Comparison of ENCODE assay signal across 14 mouse cellular contexts in genomic region chr10:80120146-80120545, GRCm38 (mm10). TPM values are rescaled to one million over a fixed set of nuclear protein-coding genes. Genes with fewer than 3 reads are reported as not detected.
DNase-seq lines count a peak whose midpoint lies in the region; ATAC-seq lines count a peak whose summit lies in the region.
"Had no signal": no experiment of that assay in that cellular context is flagged by ENCODE, and none has a peak within 500 bp of the region (broad histone marks: within the 10 kb centered on the region; RNA-seq: fewer than 3 reads in every experiment).

No protein-coding gene starts in this region.

- H3K27me3 ChIP-seq in heart, embryonic 12.5 days (replicated peaks): no peaks in the 10 kb centered on the region
- no peaks in the 10 kb centered on the region for H3K27me3 ChIP-seq in megakaryocyte, embryonic 14.5 days (replicated peaks)
- no peaks in the 10 kb centered on the region for H3K27me3 ChIP-seq in embryonic facial prominence, embryonic 13.5 days
- no peaks in the 10 kb centered on the region for H3K27me3 ChIP-seq in midbrain, embryonic 15.5 days (replicated peaks)
- H3K27me3 ChIP-seq: CH12.LX; forebrain, embryonic 12.5 days had no signal

- H3K4me2 ChIP-seq in heart, embryonic 12.5 days: no peak overlapping the region
- no peak overlapping the region for H3K4me2 ChIP-seq in embryonic facial prominence, embryonic 13.5 days
- no peak overlapping the region for H3K4me2 ChIP-seq in midbrain, embryonic 15.5 days
- H3K4me2 ChIP-seq: lung, embryonic 14.5 days had no signal

- H3K4me3 ChIP-seq in heart, embryonic 12.5 days: no peak overlapping the region
- H3K4me3 ChIP-seq in megakaryocyte, embryonic 14.5 days (replicated peaks): peak overlapping the region; percentile 80
- H3K4me3 ChIP-seq in embryonic facial prominence, embryonic 13.5 days: no peak overlapping the region
- H3K4me3 ChIP-seq in midbrain, embryonic 15.5 days: no peak overlapping the region
- H3K4me3 ChIP-seq: forebrain, embryonic 12.5 days had no signal

- no peaks in the 10 kb centered on the region for H3K9me3 ChIP-seq in heart, embryonic 12.5 days (replicated peaks)
- no peaks in the 10 kb centered on the region for H3K9me3 ChIP-seq in megakaryocyte, embryonic 14.5 days
- no peaks in the 10 kb centered on the region for H3K9me3 ChIP-seq in embryonic facial prominence, embryonic 13.5 days
- H3K9me3 ChIP-seq in midbrain, embryonic 15.5 days: no peaks in the 10 kb centered on the region
- H3K9me3 ChIP-seq: forebrain, embryonic 12.5 days had no signal

- ATAC-seq in heart, embryonic 12.5 days (ENCODE audit: insufficient number of reproducible peaks, low FRiP score): no peak
- ATAC-seq in megakaryocyte, adult 5-6 weeks (ENCODE audit: poor library complexity, severe bottlenecking): no peak
- no peak for ATAC-seq in embryonic facial prominence, embryonic 13.5 days (ENCODE audit: insufficient number of reproducible peaks, insufficient read depth, low FRiP score, low TSS enrichment, low read depth)
- ATAC-seq in midbrain, embryonic 15.5 days (replicated peaks): no peak
- no peak for ATAC-seq in megakaryocyte progenitor cell, adult 5-6 weeks (replicated peaks; ENCODE audit: poor library complexity)

- H3K9ac ChIP-seq in heart, embryonic 12.5 days: peak overlapping the region; percentile 21; the same call in 1 of the 2 replicates
- peak overlapping the region; percentile 32 for H3K9ac ChIP-seq in embryonic facial prominence, embryonic 13.5 days
- peak overlapping the region; percentile 4; the same call in 1 of the 2 replicates for H3K9ac ChIP-seq in midbrain, embryonic 15.5 days
- H3K9ac ChIP-seq: lung, embryonic 14.5 days had no signal

- WGBS in heart, embryonic 12.5 days: 69% methylated on average over 2 of the region's 2 CpGs
- 90% methylated on average over 2 of the region's 2 CpGs for WGBS in embryonic facial prominence, embryonic 13.5 days
- WGBS in midbrain, embryonic 15.5 days: 74% methylated on average over 2 of the region's 2 CpGs

- peaks cover 62% of the 10 kb centered on the region for H3K36me3 ChIP-seq in heart, embryonic 12.5 days
- H3K36me3 ChIP-seq in megakaryocyte, embryonic 14.5 days (replicated peaks; ENCODE audit: low read length): peaks cover 85% of the 10 kb centered on the region
- peaks cover 74% of the 10 kb centered on the region for H3K36me3 ChIP-seq in embryonic facial prominence, embryonic 13.5 days
- peaks cover 7% of the 10 kb centered on the region; the same call in 1 of the 2 replicates for H3K36me3 ChIP-seq in midbrain, embryonic 15.5 days (replicated peaks)

- no peak overlapping the region for H3K27ac ChIP-seq in heart, embryonic 12.5 days (ENCODE audit: poor library complexity, severe bottlenecking)
- H3K27ac ChIP-seq in embryonic facial prominence, embryonic 13.5 days: 0 out of 2 replicates have a peak overlapping the region, but pooled peaks have one; percentile 7
- no peak overlapping the region for H3K27ac ChIP-seq in midbrain, embryonic 15.5 days
- H3K27ac ChIP-seq: forebrain, embryonic 12.5 days had no signal

- DNase-seq in heart, postnatal 4 days: no peak
- no peak for DNase-seq in thymus, postnatal 10 days (ENCODE audit: low spot score in 2 of 2)
- DNase-seq: adrenal gland, postnatal 14 days; embryo, embryonic 11 days; lung, embryonic 14.5 days; spleen, adult 18-20 months had no signal

- peaks cover 51% of the 10 kb centered on the region for H3K4me1 ChIP-seq in heart, embryonic 12.5 days (replicated peaks)
- H3K4me1 ChIP-seq in megakaryocyte, embryonic 14.5 days: peaks cover 75% of the 10 kb centered on the region
- peaks cover 42% of the 10 kb centered on the region for H3K4me1 ChIP-seq in embryonic facial prominence, embryonic 13.5 days
- H3K4me1 ChIP-seq in midbrain, embryonic 15.5 days: peaks cover 37% of the 10 kb centered on the region

RNA-seq across cellular contexts. Expression of gene Stk11, which starts 4.5 kb away (rescaled TPM):
- 10.8 and 13.8 TPM in 2 replicates for polyA plus RNA-seq in heart, embryonic 12.5 days (2016; fragmentation: Nextera tagmentation; extraction: Ambion mirVana)
- total RNA-seq in heart, postnatal 4 days (2021): 10 to 100 TPM; 98.7 to 99.9 TPM
- 153 and 200 TPM in 2 replicates for polyA plus RNA-seq in megakaryocyte, embryonic 14.5 days (2012; ENCODE audit: insufficient read depth, low replicate concordance)
- total RNA-seq in megakaryocyte, adult 5-6 weeks (2015): 58.0 and 60.7 TPM in 2 replicates
- total RNA-seq in megakaryocyte, adult 5-6 weeks (2017): 142 and 146 TPM in 2 replicates
- 18.5 and 19.0 TPM in 2 replicates for polyA plus RNA-seq in embryonic facial prominence, embryonic 13.5 days (2015; fragmentation: Nextera tagmentation; extraction: Ambion mirVana)
- polyA plus RNA-seq in midbrain, embryonic 15.5 days (2015; fragmentation: Nextera tagmentation; extraction: Ambion mirVana): 19.6 and 20.5 TPM in 2 replicates
- 71.7 and 81.1 TPM in 2 replicates for total RNA-seq in megakaryocyte progenitor cell, adult 5-6 weeks (2015)
- total RNA-seq in megakaryocyte progenitor cell, adult 5-6 weeks (2017): 159 and 172 TPM in 2 replicates

RNA-seq across cellular contexts. Expression of gene Sbno2, which starts 14.8 kb away (rescaled TPM):
- polyA plus RNA-seq in heart, embryonic 12.5 days (2016; fragmentation: Nextera tagmentation; extraction: Ambion mirVana): 13.0 and 14.6 TPM in 2 replicates
- total RNA-seq in heart, postnatal 4 days (2021): 10 to 100 TPM; 19.0 to 19.4 TPM
- polyA plus RNA-seq in megakaryocyte, embryonic 14.5 days (2012; ENCODE audit: insufficient read depth, low replicate concordance): 151 and 347 TPM in 2 replicates
- 32.4 and 33.0 TPM in 2 replicates for total RNA-seq in megakaryocyte, adult 5-6 weeks (2015)
- 41.9 and 46.7 TPM in 2 replicates for total RNA-seq in megakaryocyte, adult 5-6 weeks (2017)
- polyA plus RNA-seq in embryonic facial prominence, embryonic 13.5 days (2015; fragmentation: Nextera tagmentation; extraction: Ambion mirVana): 15.8 and 16.1 TPM in 2 replicates
- 13.8 and 16.8 TPM in 2 replicates for polyA plus RNA-seq in midbrain, embryonic 15.5 days (2015; fragmentation: Nextera tagmentation; extraction: Ambion mirVana)
- total RNA-seq in megakaryocyte progenitor cell, adult 5-6 weeks (2015): 16.9 and 19.5 TPM in 2 replicates
- total RNA-seq in megakaryocyte progenitor cell, adult 5-6 weeks (2017): 19.1 and 24.0 TPM in 2 replicates

RNA-seq across cellular contexts. Expression of gene Atp5d, which starts 18.3 kb away (rescaled TPM):
- 827 and 861 TPM in 2 replicates for polyA plus RNA-seq in heart, embryonic 12.5 days (2016; fragmentation: Nextera tagmentation; extraction: Ambion mirVana)
- 1,000 to 10,000 TPM in 1 of 2 experiments, 100 to 1,000 TPM in 1; 966 to 1,003 TPM for total RNA-seq in heart, postnatal 4 days (2021)
- 1,192 and 1,533 TPM in 2 replicates for polyA plus RNA-seq in megakaryocyte, embryonic 14.5 days (2012; ENCODE audit: insufficient read depth, low replicate concordance)
- 161 and 162 TPM in 2 replicates for total RNA-seq in megakaryocyte, adult 5-6 weeks (2015)
- 31.0 and 34.7 TPM in 2 replicates for total RNA-seq in megakaryocyte, adult 5-6 weeks (2017)
- 491 and 513 TPM in 2 replicates for polyA plus RNA-seq in embryonic facial prominence, embryonic 13.5 days (2015; fragmentation: Nextera tagmentation; extraction: Ambion mirVana)
- 444 and 468 TPM in 2 replicates for polyA plus RNA-seq in midbrain, embryonic 15.5 days (2015; fragmentation: Nextera tagmentation; extraction: Ambion mirVana)
- total RNA-seq in megakaryocyte progenitor cell, adult 5-6 weeks (2015): 187 and 199 TPM in 2 replicates
- total RNA-seq in megakaryocyte progenitor cell, adult 5-6 weeks (2017): 37.6 and 39.3 TPM in 2 replicates

RNA-seq across cellular contexts. Expression of gene Cbarp, which starts 20.5 kb away (rescaled TPM):
- polyA plus RNA-seq in heart, embryonic 12.5 days (2016; fragmentation: Nextera tagmentation; extraction: Ambion mirVana): 1.7 and 3.6 TPM in 2 replicates
- total RNA-seq in heart, postnatal 4 days (2021): 1 to 10 TPM; 3.7 to 5.1 TPM
- polyA plus RNA-seq in megakaryocyte, embryonic 14.5 days (2012; ENCODE audit: insufficient read depth, low replicate concordance): 4.8 and 11.7 TPM in 2 replicates
- 1.6 and 2.2 TPM in 2 replicates for total RNA-seq in megakaryocyte, adult 5-6 weeks (2015)
- total RNA-seq in megakaryocyte, adult 5-6 weeks (2017): 1.4 TPM in 1 of 2 replicates, not detected in the other
- 6.8 and 9.8 TPM in 2 replicates for polyA plus RNA-seq in embryonic facial prominence, embryonic 13.5 days (2015; fragmentation: Nextera tagmentation; extraction: Ambion mirVana)
- 65.7 and 66.9 TPM in 2 replicates for polyA plus RNA-seq in midbrain, embryonic 15.5 days (2015; fragmentation: Nextera tagmentation; extraction: Ambion mirVana)
- 3.8 and 4.8 TPM in 2 replicates for total RNA-seq in megakaryocyte progenitor cell, adult 5-6 weeks (2015)
- total RNA-seq in megakaryocyte progenitor cell, adult 5-6 weeks (2017): 2.0 and 2.2 TPM in 2 replicates

RNA-seq across cellular contexts. Expression of gene Midn, which starts 27.9 kb away (rescaled TPM):
- polyA plus RNA-seq in heart, embryonic 12.5 days (2016; fragmentation: Nextera tagmentation; extraction: Ambion mirVana): 25.9 and 28.9 TPM in 2 replicates
- 100 to 1,000 TPM; 145 to 163 TPM for total RNA-seq in heart, postnatal 4 days (2021)
- polyA plus RNA-seq in megakaryocyte, embryonic 14.5 days (2012; ENCODE audit: insufficient read depth, low replicate concordance): 171 and 203 TPM in 2 replicates
- total RNA-seq in megakaryocyte, adult 5-6 weeks (2015): 29.5 and 29.6 TPM in 2 replicates
- 22.4 and 36.1 TPM in 2 replicates for total RNA-seq in megakaryocyte, adult 5-6 weeks (2017)
- polyA plus RNA-seq in embryonic facial prominence, embryonic 13.5 days (2015; fragmentation: Nextera tagmentation; extraction: Ambion mirVana): 21.2 and 25.7 TPM in 2 replicates
- polyA plus RNA-seq in midbrain, embryonic 15.5 days (2015; fragmentation: Nextera tagmentation; extraction: Ambion mirVana): 29.5 and 29.9 TPM in 2 replicates
- total RNA-seq in megakaryocyte progenitor cell, adult 5-6 weeks (2015): 21.4 and 22.2 TPM in 2 replicates
- total RNA-seq in megakaryocyte progenitor cell, adult 5-6 weeks (2017): 12.7 and 17.9 TPM in 2 replicates
